Mouse (Mus musculus): ENCODE measurements at regions not wholly inside any gene's neighbourhood (a gene's known extent, or its start where the extent isn't known, plus 50 kb on each side); places are given as distances from the start of the nearest gene placed in this dataset.

- in situ Hi-C loops (cut with MboI, MseI) = no loop called here
Observed at GRCm38 (mm10) chr2:131739022-131739421, 120.5 kb downstream of the Erv3 start.

DNA sequence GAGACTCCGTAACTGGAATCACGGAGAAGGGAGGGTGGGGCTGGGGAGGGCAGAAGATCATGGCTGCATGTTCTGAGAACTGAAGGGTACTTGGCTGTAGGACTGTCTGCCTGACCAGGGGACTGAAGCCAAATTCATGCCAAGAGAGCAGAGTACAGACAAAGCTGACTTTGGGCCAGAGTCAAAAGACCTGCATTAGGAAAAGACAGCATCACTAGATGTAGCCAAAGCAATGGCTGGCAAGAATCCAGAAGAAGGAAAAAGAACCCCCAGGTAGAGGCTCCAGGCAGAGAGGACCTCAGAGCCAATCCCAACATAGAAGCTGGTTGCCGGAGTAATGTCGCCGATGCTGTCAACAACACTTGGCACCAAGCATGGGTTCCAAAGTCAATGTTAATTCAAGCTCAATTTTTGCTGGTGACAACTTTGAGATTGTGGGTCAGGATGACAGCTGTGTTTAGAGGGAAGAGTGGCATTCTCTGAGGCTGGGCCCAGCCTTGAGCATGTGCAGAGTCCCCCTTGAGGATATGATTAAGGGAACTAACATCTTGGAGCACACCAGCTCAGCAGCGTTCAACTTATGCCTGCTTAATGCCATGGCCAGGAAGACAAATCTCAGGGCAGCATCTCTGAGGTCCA, 124.7 kb downstream of the Erv3 start:
- in situ Hi-C loops (cut with MboI, MseI) = no loop called here

DNA sequence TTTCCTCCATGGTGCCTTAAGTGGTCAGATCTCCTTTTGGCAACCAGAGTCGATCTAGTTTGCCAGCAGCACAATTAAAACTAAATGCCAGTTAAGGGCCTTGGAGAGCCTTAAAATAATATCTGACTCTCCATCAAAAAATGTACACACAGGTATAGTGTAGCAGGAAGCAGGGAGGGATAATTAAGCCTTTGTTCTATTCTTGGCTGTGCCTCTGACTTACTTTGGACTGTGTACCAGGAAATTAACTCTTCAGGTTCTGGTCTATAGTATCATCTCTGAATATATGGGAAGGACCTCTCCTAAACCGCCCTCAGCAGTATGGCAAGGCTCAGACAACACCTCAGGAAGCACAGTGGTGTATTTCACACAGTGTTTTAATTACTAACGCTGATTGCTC, 133.0 kb downstream of the Erv3 start:
- in situ Hi-C loops (cut with MboI, MseI) = no loop called here

DNA sequence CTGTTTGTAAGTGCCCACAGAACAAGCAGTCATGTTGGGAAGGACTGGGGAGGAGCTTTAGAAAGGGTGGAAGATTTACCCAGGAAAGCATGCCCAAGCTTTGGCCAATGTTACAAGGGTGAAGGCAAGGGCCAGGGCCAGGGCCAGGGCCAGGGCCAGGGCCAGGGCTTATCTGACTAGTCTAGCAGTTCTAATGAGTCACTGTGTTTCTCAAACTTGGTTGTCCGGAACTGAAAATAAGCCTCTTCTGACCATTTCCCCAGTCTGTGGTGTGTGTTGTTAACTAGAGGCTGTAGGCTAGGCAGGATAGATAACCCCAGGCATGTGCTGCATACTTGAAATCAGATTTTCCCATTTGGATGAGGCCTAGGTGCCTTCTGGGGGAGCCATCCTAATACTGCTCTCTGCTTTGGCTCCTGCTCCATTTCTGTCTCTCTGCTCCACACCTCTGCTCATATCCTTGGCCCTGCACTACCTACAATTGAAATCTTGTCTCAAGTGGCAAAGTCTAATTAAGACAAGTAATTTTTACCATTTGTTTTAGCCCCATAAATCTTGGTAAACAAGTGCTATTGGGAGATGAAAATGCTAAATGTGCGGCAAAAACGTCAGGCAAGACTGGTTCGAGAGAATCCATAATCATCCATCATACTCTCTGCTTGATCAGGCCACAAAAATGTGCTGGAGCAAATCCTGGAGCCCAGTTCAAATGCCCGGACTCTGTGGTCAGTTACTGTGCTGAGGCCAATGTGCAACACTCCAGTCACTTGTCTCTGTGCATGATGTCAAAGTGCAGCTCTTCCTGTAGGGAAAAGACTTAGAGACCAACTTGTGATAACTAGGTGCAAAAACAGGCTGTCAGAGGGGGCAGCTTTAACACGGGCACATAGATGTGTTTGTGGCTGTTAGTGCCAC, 137.7 kb downstream of the Erv3 start:
- in situ Hi-C loops (cut with MboI, MseI) = no loop called here

- in situ Hi-C loops (cut with MboI, MseI) = loop anchor here (5.0 kb wide), 1 partner anchor 85 kb away; no protein-coding TSS in a partner anchor
Observed at GRCm38 (mm10) chr2:131717561-131717960, 142.0 kb downstream of the Erv3 start.

GRCm38 (mm10) chr2:131716841-131717240, 142.7 kb downstream of the Erv3 start:
- in situ Hi-C loops (cut with MboI, MseI) = loop anchor here (5.0 kb wide), 1 partner anchor 85 kb away; no protein-coding TSS in a partner anchor

- in situ Hi-C loops (cut with MboI, MseI) = loop anchor here (5.0 kb wide), 1 partner anchor 87 kb away; no protein-coding TSS in a partner anchor
Observed at GRCm38 (mm10) chr2:131715381-131715780, 144.2 kb downstream of the Erv3 start.

GRCm38 (mm10) chr2:131711886-131712285, 147.7 kb downstream of the Erv3 start:
- in situ Hi-C loops (cut with MboI, MseI) = no loop called here

GRCm38 (mm10) chr2:131706565-131706964, 144.5 kb upstream of the Adra1d start:
- in situ Hi-C loops (cut with MboI, MseI) = no loop called here

DNA sequence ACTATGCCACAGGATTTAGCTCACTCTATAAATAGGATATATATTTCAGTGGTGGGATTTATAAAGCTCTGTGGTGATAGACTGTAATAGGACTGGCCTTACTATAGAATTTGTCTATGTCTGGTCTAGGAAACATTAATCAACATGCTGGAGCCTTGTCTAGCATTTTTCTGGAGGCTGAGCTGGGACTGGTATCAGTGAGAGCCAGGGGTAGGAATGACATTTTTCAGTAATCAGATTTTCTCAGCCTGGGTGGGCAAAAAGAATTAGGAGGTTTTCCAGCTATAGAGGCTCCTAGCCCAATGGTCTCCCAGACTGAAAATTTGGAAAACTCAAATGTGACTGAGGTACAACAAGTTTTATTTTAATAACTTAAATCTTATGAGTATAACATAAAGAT, 142.3 kb upstream of the Adra1d start:
- in situ Hi-C loops (cut with MboI, MseI) = no loop called here

DNA sequence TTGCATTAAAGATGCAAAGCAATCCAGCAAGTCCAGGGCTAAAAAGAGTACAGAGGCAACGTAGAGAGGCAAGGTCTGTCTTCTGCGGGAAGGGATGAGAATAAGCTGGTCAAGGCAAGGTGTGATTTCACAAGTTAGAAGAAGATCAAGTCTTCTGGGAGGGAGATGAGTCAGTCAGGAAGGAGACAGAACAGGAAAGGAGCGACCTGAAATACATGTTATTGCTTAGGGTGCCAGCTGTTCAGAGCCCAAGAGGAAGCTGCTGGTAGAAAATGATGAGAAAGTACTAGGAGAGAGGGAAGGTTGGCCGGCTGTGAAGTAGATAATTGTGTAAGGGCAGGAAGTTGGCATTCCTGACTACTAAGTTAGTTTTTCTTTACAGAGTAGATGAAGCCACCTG, 140.1 kb upstream of the Adra1d start:
- in situ Hi-C loops (cut with MboI, MseI) = no loop called here

DNA sequence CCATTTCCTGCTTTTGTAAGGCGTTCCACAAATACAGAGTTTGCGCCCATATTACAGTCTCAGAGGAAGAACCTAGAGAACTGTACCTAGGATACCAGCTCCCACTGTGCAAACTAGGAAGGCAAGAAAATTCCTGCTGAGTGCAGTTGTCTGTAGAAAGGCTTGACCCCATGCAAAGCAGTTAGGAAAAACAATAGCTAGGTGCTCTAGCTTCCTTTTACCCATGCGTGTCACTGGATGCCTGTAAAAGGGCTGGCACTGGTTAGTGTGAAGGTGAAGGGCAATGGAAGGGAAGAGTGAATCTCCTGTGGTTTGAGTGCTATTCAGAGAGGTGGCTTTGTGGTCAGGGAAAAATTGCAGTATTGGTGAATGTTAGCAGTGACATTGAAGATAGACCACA, 137.7 kb upstream of the Adra1d start:
- in situ Hi-C loops (cut with MboI, MseI) = no loop called here

- in situ Hi-C loops (cut with MboI, MseI) = no loop called here
Observed at GRCm38 (mm10) chr2:131698008-131698965, 136.2 kb upstream of the Adra1d start.

- in situ Hi-C loops (cut with MboI, MseI) = no loop called here
Observed at GRCm38 (mm10) chr2:131696307-131696706, 134.2 kb upstream of the Adra1d start.

DNA sequence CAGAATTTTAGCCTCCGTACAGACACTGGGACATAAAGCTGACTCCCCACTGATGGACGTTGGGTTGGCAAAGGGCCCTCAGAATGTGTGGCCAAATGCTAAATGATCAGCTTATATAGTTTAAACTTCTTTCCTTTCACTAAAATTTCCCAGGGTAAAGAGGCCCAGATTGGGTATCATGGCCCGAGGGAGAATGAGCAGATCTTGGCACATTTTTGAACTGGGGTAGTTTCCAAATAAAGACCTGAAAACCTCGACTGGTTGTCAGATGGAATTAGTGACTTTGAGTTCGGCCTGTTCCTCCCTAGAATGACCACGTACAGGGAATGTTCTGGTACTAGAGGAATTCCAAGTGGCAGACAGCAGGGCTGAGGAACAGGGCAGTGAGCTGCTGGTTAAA, 127.9 kb upstream of the Adra1d start:
- in situ Hi-C loops (cut with MboI, MseI) = loop anchor here (5.0 kb wide), 1 partner anchor 78 kb away; no protein-coding TSS in a partner anchor

DNA sequence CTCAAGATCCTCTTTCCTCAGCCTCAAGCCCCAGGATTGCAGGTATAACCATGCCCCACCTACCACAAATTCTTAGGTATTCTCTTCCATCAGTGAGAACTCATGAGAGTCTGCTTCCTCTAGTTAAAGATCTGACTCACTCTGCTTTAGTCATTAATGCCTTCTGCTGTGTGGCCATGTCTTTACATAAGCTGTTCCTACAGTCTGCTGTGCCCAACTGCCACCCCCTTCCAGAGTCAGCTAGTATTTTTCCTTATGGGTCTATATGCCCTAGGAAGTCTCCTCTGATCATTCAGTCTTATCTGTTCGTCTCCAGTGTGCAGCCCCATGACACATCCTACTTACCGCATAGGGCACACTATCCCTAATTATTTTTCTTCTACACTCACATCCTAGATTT, 126.2 kb upstream of the Adra1d start:
- in situ Hi-C loops (cut with MboI, MseI) = no loop called here

DNA sequence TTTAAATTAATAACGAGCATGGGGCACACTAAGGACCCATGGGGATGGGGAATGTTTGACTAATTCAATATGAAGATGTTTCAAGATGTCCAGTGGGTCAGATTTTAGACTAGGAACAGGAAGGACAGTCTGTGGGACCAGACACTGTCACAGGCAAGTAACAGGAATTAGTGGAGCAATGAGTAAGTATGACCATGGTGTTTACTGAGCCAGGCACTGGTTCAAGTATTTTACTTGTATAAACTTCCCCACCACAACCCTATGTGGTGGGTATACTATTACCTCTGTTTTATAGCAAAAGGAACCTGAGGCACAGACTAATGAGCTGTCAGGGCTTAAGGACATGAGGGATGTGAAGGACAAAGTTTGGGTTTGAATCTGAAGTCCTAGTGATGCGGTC, 125.4 kb upstream of the Adra1d start:
- in situ Hi-C loops (cut with MboI, MseI) = no loop called here

DNA sequence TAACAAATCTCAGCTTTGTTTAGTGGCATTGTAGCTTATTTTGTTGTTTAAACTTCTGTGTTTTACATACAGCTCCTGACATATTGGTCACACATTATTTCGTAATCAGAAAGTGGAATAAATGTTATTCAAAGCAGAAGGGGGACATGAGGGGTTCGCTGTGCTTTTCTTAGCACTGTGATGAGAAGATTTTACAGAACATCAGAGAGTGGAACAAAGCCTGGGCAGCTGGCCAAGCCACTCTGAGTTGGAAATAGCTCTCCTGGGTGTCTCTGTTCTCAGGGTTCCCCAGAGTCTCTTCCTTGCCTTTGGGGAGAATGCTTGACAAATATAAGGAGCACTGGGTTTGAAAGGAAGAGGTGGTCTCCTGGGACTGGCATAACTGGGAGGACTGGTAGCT, 124.7 kb upstream of the Adra1d start:
- in situ Hi-C loops (cut with MboI, MseI) = no loop called here

DNA sequence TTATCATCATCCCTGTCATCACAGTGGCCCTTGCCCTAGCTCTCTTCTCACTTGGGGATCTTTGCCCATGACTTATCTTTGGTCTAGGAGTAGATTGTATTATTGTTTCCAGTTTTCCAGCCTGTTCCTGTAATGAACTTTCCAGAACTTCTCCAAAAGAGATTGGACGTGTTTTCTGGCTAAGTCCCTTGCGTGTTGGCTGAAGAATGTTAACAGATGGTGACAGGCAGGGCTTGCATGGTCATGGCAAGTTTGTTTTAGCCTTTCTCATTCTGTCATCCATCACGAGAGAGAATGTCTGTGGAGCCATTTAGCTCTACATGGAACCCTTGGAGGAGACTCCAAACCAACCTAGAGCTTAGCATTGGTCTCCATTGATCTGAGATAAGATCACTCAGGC, 123.2 kb upstream of the Adra1d start:
- in situ Hi-C loops (cut with MboI, MseI) = no loop called here

DNA sequence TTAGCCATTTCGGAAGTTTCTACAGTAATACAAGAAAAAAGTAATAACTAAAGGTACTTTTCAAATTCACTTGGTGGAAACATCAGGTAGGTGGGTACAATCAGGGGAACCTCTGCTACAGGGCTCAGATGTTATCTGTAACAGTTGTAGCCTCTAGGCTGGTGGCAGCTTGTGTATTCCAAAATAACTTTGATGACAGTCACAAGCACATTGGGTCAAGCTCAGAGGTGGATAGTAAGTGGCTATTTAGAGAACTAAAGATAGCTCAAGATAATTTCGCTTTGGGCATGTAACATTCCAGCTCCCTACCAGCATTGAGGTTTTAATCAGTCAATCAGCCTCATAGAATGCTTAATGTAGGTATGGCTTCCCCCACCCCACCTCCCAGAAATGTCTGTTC, 121.7 kb upstream of the Adra1d start:
- in situ Hi-C loops (cut with MboI, MseI) = no loop called here

- in situ Hi-C loops (cut with MboI, MseI) = no loop called here
Observed at GRCm38 (mm10) chr2:131678484-131678883, 116.4 kb upstream of the Adra1d start.

DNA sequence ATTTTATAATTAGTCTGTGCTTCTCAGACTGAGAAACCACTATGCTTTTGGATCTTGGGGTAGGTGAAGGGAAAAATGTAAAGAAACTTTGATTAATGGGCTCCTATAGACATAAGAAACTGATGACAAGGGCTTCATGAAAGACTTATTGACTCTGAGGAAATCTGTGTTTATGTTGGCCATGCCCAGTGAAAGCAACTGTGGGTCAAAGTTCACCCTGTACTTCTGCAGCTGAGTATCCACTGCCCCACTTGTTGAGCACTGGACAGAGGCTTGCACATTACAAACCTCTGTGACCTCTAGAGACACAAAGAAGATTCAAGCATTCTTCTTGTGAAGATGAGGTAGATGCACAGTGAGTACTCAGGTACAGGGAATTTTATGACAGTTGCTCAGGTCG, 114.7 kb upstream of the Adra1d start:
- in situ Hi-C loops (cut with MboI, MseI) = no loop called here

Measured in regulatory T cell (primary cell).